Mouse (Mus musculus) hindbrain, embryonic 11.5 days (tissue): ENCODE data around the gene Zbed5. TPM values are rescaled to one million over a fixed set of nuclear protein-coding genes. Genes with fewer than 3 reads are reported as not detected.
A peak's percentile ranks its signal among the peaks of the same experiment; 100 is the strongest.
"Not testable (repeated sequence)": the region's sequence is repeated elsewhere in the genome, so short reads cannot be mapped to it uniquely, and the experiment has no call there.

ENCODE experiments used
- ATAC-seq: fragments of 200-750 bp; cut with Nextera tagmentation; 2 replicates; pipeline ENCODE4 v1.8.0; 2017; ENCODE audit warnings: mild to moderate bottlenecking, moderate TSS enrichment, moderate library complexity; ENCODE audit not compliant: low FRiP score
- DNase-seq: peaks from one replicate; pipeline ENCODE4 v3.0.0-alpha.2; 2015; ENCODE audit warnings: low spot score
- H3K27ac ChIP-seq: fragments of 300-500 bp; sonication (generic); 2 replicates; pipeline ENCODE4 v1.5.1; 2014; ENCODE audit warnings: mild to moderate bottlenecking, low read depth, low read length
- H3K27me3 ChIP-seq: fragments of 300-500 bp; sonication (generic); 2 replicates; pipeline ENCODE4 v1.6.1; 2014; ENCODE audit warnings: mild to moderate bottlenecking, low read length, moderate library complexity, mixed read lengths; ENCODE audit not compliant: control insufficient read depth, insufficient read depth
- H3K36me3 ChIP-seq: fragments of 300-500 bp; sonication (generic); 2 replicates; pipeline ENCODE4 v1.6.1; 2014; ENCODE audit warnings: mild to moderate bottlenecking, low read length, moderate library complexity, mixed read lengths; ENCODE audit not compliant: control insufficient read depth, insufficient read depth
- H3K4me1 ChIP-seq: fragments of 300-500 bp; sonication (generic); replicated peaks from 2 replicates; pipeline ENCODE4 v1.6.1; 2014; ENCODE audit warnings: low read length, mixed read lengths; ENCODE audit not compliant: control insufficient read depth, insufficient read depth
- H3K4me2 ChIP-seq: fragments of 300-500 bp; sonication (generic); replicated peaks from 2 replicates; pipeline ENCODE4 v1.6.1; 2014; ENCODE audit warnings: mild to moderate bottlenecking, low read depth, low read length
- H3K4me3 ChIP-seq: fragments of 300-500 bp; sonication (generic); 2 replicates; pipeline ENCODE4 v1.5.1; 2014; ENCODE audit warnings: low read depth, low read length
- H3K9ac ChIP-seq: fragments of 300-500 bp; sonication (generic); 2 replicates; pipeline ENCODE4 v1.6.1; 2014; ENCODE audit warnings: low read depth, low read length
- H3K9me3 ChIP-seq: fragments of 300-500 bp; sonication (generic); 2 replicates; pipeline ENCODE4 v1.6.1; 2016; ENCODE audit warnings: low read length; ENCODE audit not compliant: control insufficient read depth
- WGBS: fragments of 180-500 bp; shearing (Covaris S2); extraction: QIAGEN DNeasy Blood & Tissue Kit; methylation state at CpG from one replicate; pipeline ENCODE4 v1.1.7; 2014; 5-methylcytosine and 5-hydroxymethylcytosine counted together
- polyA plus RNA-seq: library from polyadenylated mRNA; unstranded; fragments of >200 nt; fragmentation: Nextera tagmentation; extraction: Ambion mirVana; gene quantifications from 2 replicates; pipeline ENCODE4 v1.2.1, GENCODE M21; 2014

Zbed5 gene
- polyA plus RNA-seq, 1 experiment from 2014 or later: 8.2 TPM

- H3K4me3 ChIP-seq: peak within 1 kb of the TSS; percentile 82
- H3K9ac ChIP-seq: peak within 1 kb of the TSS; percentile 91
- no peaks in the 10 kb centered on the region for H3K27me3 ChIP-seq
- DNase-seq (peak; percentile 96), ATAC-seq (peak; percentile 100)
- H3K36me3 ChIP-seq: peaks cover 4% of the 10 kb centered on the region; the same call in 1 of the 2 replicates
- H3K9me3 ChIP-seq: no peaks in the 10 kb centered on the region
- WGBS: under 1% methylated on average over 46 of the region's 46 CpGs
- peak within 1 kb of the TSS; percentile 66 for H3K4me2 ChIP-seq
- H3K27ac ChIP-seq: peak within 1 kb of the TSS; percentile 90
- no peaks in the 10 kb centered on the region; the same call in 1 of the 2 replicates for H3K4me1 ChIP-seq
These were observed 8.4 kb upstream of the Zbed5 start, which contains the start of gene Chchd2 for GRCm38 (mm10) chr5:129886911-129887636. Gene Chchd2, minus strand, starts transcription at chr5:129887470.

- not testable (repeated sequence) for H3K36me3 ChIP-seq, H3K9ac ChIP-seq, H3K4me2 ChIP-seq, H3K9me3 ChIP-seq, H3K4me1 ChIP-seq, H3K4me3 ChIP-seq, H3K27me3 ChIP-seq, H3K27ac ChIP-seq, ATAC-seq, DNase-seq
- WGBS: 88% methylated on average over 4 of the region's 7 CpGs
These were observed 5.1 kb upstream of the Zbed5 start for GRCm38 (mm10) chr5:129890390-129890789.

DNA sequence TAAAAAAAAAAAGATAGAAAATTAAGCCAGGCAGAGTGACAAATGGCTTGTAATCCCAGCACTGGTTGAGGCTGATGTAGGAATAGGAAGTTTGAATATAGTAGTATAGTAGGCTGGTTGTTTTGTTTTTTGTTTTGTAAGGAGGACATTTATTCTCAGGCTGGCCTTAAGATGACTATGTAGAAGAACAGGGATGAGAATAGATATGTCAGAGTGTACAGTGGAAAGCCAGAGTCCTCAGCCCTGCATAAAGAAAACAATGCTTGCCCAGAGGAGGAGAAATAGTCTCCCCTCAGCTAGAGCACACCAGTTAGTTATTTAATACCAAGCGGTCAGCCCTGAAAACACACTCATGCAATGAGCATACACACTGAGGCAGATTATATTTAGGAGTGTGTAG, 2.9 kb downstream of the Zbed5 start, which contains the start of gene Phkg1:
TSS of gene Phkg1 (minus strand) at position 101 of the 400 bp plus-strand sequence.
- Histone ChIP-seq H3K27me3 (no peaks in the 10 kb centered on the region), H3K4me2 (no peak within 1 kb of the TSS), H3K4me1 (no peaks in the 10 kb centered on the region), H3K36me3 (no peaks in the 10 kb centered on the region), H3K27ac (no peak within 1 kb of the TSS), H3K9me3 (no peaks in the 10 kb centered on the region), H3K4me3 (no peak within 1 kb of the TSS), H3K9ac (no peak within 1 kb of the TSS)
- DNase-seq: no peak
- WGBS: 100% methylated on average over 1 of the region's 1 CpGs
- ATAC-seq: no peak

- H3K4me3 ChIP-seq: peak overlapping the region; percentile 61
- no peaks in the 10 kb centered on the region for H3K4me1 ChIP-seq
- peak overlapping the region; percentile 93 for H3K4me2 ChIP-seq
- no peak overlapping the region; the same call in 1 of the 2 replicates for H3K9ac ChIP-seq
- no peaks in the 10 kb centered on the region for H3K27me3 ChIP-seq
- 34% methylated on average over 4 of the region's 4 CpGs for WGBS
- DNase-seq: no peak
- no peak for ATAC-seq
- H3K27ac ChIP-seq: peak overlapping the region; percentile 96; the same call in 1 of the 2 replicates
- no peaks in the 10 kb centered on the region for H3K9me3 ChIP-seq
- no peaks in the 10 kb centered on the region for H3K36me3 ChIP-seq
These were observed 12.3 kb downstream of the Zbed5 start for GRCm38 (mm10) chr5:129907775-129908174.

DNA sequence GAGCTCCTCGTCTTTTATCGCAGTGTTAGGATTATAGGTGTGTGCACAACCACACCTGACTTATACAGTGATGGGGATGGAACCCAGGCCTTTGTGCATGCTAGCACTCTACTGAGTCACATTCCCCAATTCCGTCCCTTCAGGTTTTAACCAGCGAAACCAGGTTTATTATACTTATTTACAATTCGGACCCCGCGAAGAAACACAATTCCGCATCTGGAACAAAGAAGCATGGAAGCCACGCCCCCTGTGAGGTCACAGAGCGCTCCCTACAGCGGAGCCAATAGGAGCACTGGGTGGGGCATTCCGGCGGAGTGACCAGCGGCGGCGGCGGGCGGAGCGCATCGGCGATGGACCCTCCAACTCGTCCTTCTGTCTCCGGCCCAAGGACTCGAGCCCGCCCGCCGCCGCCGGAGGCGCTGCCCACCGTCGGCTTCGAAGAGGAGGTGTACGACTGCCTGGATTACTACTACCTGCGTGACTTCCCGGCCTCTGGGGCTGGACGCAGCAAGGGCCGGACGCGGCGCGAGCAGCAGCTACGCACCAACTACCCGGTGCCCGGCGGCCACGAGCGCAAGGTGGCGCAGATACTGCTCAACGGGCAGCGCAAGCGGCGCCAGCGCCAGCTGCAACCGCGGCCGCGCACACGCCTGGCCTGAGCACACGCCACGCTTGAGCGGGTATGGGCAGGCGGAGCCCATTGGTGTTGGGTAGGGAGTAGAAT, 12.9 kb downstream of the Zbed5 start, which contains the start of gene Nupr1l:
TSS of gene Nupr1l (plus strand) at position 299 of the 724 bp plus-strand sequence.
- peak within 1 kb of the TSS; percentile 79 for H3K9ac ChIP-seq
- H3K4me2 ChIP-seq: peak within 1 kb of the TSS; percentile 93
- no peaks in the 10 kb centered on the region for H3K9me3 ChIP-seq
- peak; percentile 98 for ATAC-seq
- H3K27me3 ChIP-seq: no peaks in the 10 kb centered on the region
- H3K27ac ChIP-seq: peak within 1 kb of the TSS; percentile 96
- peak within 1 kb of the TSS; percentile 61 for H3K4me3 ChIP-seq
- DNase-seq: peak; percentile 97
- under 1% methylated on average over 63 of the region's 63 CpGs for WGBS
- no peaks in the 10 kb centered on the region for H3K4me1 ChIP-seq
- H3K36me3 ChIP-seq: no peaks in the 10 kb centered on the region

GRCm38 (mm10) chr5:129909147-129909546, 13.6 kb downstream of the Zbed5 start:
- H3K27me3 ChIP-seq: no peaks in the 10 kb centered on the region
- H3K4me2 ChIP-seq: peak overlapping the region; percentile 93
- H3K9me3 ChIP-seq: no peaks in the 10 kb centered on the region
- DNase-seq: no peak
- WGBS: 70% methylated on average over 9 of the region's 9 CpGs
- peak overlapping the region; percentile 61 for H3K4me3 ChIP-seq
- peak overlapping the region; percentile 79 for H3K9ac ChIP-seq
- no peaks in the 10 kb centered on the region for H3K4me1 ChIP-seq
- no peak for ATAC-seq
- H3K36me3 ChIP-seq: no peaks in the 10 kb centered on the region
- H3K27ac ChIP-seq: peak overlapping the region; percentile 96; the same call in 1 of the 2 replicates

GRCm38 (mm10) chr5:129909591-129909990, 14.1 kb downstream of the Zbed5 start:
- Histone ChIP-seq H3K4me2 (no peak overlapping the region), H3K4me3 (no peak overlapping the region), H3K9ac (no peak overlapping the region), H3K27me3 (no peaks in the 10 kb centered on the region), H3K36me3 (no peaks in the 10 kb centered on the region), H3K27ac (no peak overlapping the region), H3K4me1 (no peaks in the 10 kb centered on the region), H3K9me3 (no peaks in the 10 kb centered on the region)
- WGBS: 79% methylated on average over 7 of the region's 7 CpGs
- DNase-seq: no peak
- ATAC-seq: no peak

DNA sequence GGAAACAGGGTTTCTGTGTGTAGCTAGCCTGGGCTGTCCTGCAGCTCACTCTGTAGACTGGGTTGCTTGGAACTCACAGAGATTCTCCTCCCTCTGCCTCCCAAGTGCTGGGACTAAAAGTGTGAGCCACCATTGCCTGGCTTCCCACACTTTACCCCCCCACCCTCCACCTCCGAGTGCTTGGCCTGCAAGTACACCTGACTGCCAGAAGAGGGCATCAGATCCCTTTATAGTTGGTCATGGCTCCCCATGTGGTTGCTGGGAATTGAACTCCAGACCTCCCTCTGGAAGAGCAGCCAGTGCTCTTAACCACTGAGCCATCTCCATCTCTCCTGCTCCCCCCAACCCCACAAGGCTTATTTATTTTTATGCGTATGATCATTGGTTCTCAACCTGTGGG, 18.5 kb downstream of the Zbed5 start:
- DNase-seq (peak; percentile 40), ATAC-seq (no peak)
- no peaks in the 10 kb centered on the region for H3K4me1 ChIP-seq
- no peaks in the 10 kb centered on the region for H3K36me3 ChIP-seq
- WGBS: 27% methylated on average over 2 of the region's 2 CpGs
- H3K4me3 ChIP-seq: no peak overlapping the region
- H3K9me3 ChIP-seq: no peaks in the 10 kb centered on the region
- H3K9ac ChIP-seq: no peak overlapping the region
- H3K27me3 ChIP-seq: no peaks in the 10 kb centered on the region
- H3K27ac ChIP-seq: no peak overlapping the region
- no peak overlapping the region for H3K4me2 ChIP-seq
